Mouse (Mus musculus) stomach, embryonic 16.5 days (tissue): Measurements from ENCODE around the gene Rnase10. TPM values are rescaled to one million over a fixed set of nuclear protein-coding genes. Genes with fewer than 3 reads are reported as not detected.
A peak's percentile ranks its signal among the peaks of the same experiment; 100 is the strongest.
"Not testable (repeated sequence)": the region's sequence is repeated elsewhere in the genome, so short reads cannot be mapped to it uniquely, and the experiment has no call there.

Source experiments
- ATAC-seq: fragments of 200-750 bp; cut with Nextera tagmentation; 2 replicates; pipeline ENCODE4 v1.8.0; 2017; ENCODE audit warnings: moderate number of reproducible peaks, moderate TSS enrichment; ENCODE audit not compliant: insufficient read depth, low FRiP score
- H3K27ac ChIP-seq: fragments of 300-500 bp; sonication (generic); 2 replicates; pipeline ENCODE4 v1.5.1; 2014; ENCODE audit warnings: low read length
- H3K27me3 ChIP-seq: fragments of 300-500 bp; sonication (generic); 2 replicates; pipeline ENCODE4 v1.6.1; 2014; ENCODE audit warnings: low read length, control low read depth, mixed read lengths; ENCODE audit not compliant: control insufficient read depth, insufficient read depth
- H3K36me3 ChIP-seq: fragments of 300-500 bp; sonication (generic); 2 replicates; pipeline ENCODE4 v1.6.1; 2014; ENCODE audit warnings: low read length; ENCODE audit not compliant: control insufficient read depth, insufficient read depth
- H3K4me1 ChIP-seq: fragments of 300-500 bp; sonication (generic); 2 replicates; pipeline ENCODE4 v1.6.1; 2014; ENCODE audit warnings: low read length, control low read depth, mixed read lengths; ENCODE audit not compliant: control insufficient read depth, insufficient read depth
- H3K4me2 ChIP-seq: fragments of 300-500 bp; sonication (generic); 2 replicates; pipeline ENCODE4 v1.6.1; 2014; ENCODE audit warnings: low read depth, low read length, mixed read lengths
- H3K4me3 ChIP-seq: fragments of 300-500 bp; sonication (generic); replicated peaks from 2 replicates; pipeline ENCODE4 v1.5.1; 2014; ENCODE audit warnings: mild to moderate bottlenecking, low read length
- H3K9ac ChIP-seq: fragments of 300-500 bp; sonication (generic); 2 replicates; pipeline ENCODE4 v1.6.1; 2014; ENCODE audit warnings: low read length
- H3K9me3 ChIP-seq: fragments of 300-500 bp; sonication (generic); replicated peaks from 2 replicates; pipeline ENCODE4 v1.6.1; 2016; ENCODE audit warnings: low read length, control low read depth; ENCODE audit not compliant: control insufficient read depth
- WGBS: fragments of 180-500 bp; shearing (Covaris S2); extraction: QIAGEN DNeasy Blood & Tissue Kit; methylation state at CpG from one replicate; pipeline ENCODE4 v1.1.7; 2014; 5-methylcytosine and 5-hydroxymethylcytosine counted together
- polyA plus RNA-seq: library from polyadenylated mRNA; unstranded; fragments of >200 nt; fragmentation: Nextera tagmentation; extraction: Ambion mirVana; gene quantifications from 2 replicates; pipeline ENCODE4 v1.2.1, GENCODE M21; 2015

Rnase10 gene
- polyA plus RNA-seq, 1 experiment from 2014 or later = 0.23 TPM

- no peak overlapping the region for H3K4me2 ChIP-seq
- H3K9me3 ChIP-seq = no peaks in the 10 kb centered on the region
- 64% methylated on average over 5 of the region's 5 CpGs for WGBS
- H3K27ac ChIP-seq = no peak overlapping the region
- no peaks in the 10 kb centered on the region for H3K4me1 ChIP-seq
- H3K9ac ChIP-seq = no peak overlapping the region
- no peaks in the 10 kb centered on the region for H3K36me3 ChIP-seq
- no peak overlapping the region for H3K4me3 ChIP-seq
- H3K27me3 ChIP-seq = no peaks in the 10 kb centered on the region
- ATAC-seq = no peak
Observed at GRCm38 (mm10) chr14:50975001-50975400, 32.5 kb upstream of the Rnase10 start.

GRCm38 (mm10) chr14:50976674-50977073 lies 30.9 kb upstream of the Rnase10 start:
- H3K36me3 ChIP-seq = no peaks in the 10 kb centered on the region
- no peaks in the 10 kb centered on the region for H3K27me3 ChIP-seq
- H3K4me3 ChIP-seq = no peak overlapping the region
- no peaks in the 10 kb centered on the region for H3K9me3 ChIP-seq
- no peak overlapping the region for H3K4me2 ChIP-seq
- ATAC-seq = no peak
- 0 out of 2 replicates have a peak overlapping the region, but pooled peaks have one; percentile 41 for H3K9ac ChIP-seq
- WGBS = 31% methylated on average over 9 of the region's 9 CpGs
- H3K27ac ChIP-seq = no peak overlapping the region
- no peaks in the 10 kb centered on the region for H3K4me1 ChIP-seq

GRCm38 (mm10) chr14:50978451-50978850 lies 29.1 kb upstream of the Rnase10 start:
- H3K27ac ChIP-seq = not testable (repeated sequence)

GRCm38 (mm10) chr14:50979631-50980030 lies 27.9 kb upstream of the Rnase10 start:
- Histone ChIP-seq H3K27me3 (no peaks in the 10 kb centered on the region), H3K36me3 (no peaks in the 10 kb centered on the region), H3K9me3 (no peaks in the 10 kb centered on the region), H3K27ac (no peak overlapping the region), H3K4me2 (no peak overlapping the region), H3K4me1 (no peaks in the 10 kb centered on the region), H3K9ac (no peak overlapping the region), H3K4me3 (no peak overlapping the region)
- ATAC-seq = no peak

More at GRCm38 (mm10) chr14:50978451-50978850, 29.1 kb upstream of the Rnase10 start:
- H3K4me1 ChIP-seq, H3K9ac ChIP-seq, H3K27me3 ChIP-seq, H3K36me3 ChIP-seq, H3K4me2 ChIP-seq, H3K4me3 ChIP-seq, ATAC-seq, H3K9me3 ChIP-seq: not testable (repeated sequence)
- WGBS = 90% methylated on average over 6 of the region's 6 CpGs

GRCm38 (mm10) chr14:50981207-50981606 lies 26.3 kb upstream of the Rnase10 start:
- no peak overlapping the region for H3K4me2 ChIP-seq
- H3K27me3 ChIP-seq = no peaks in the 10 kb centered on the region
- H3K9ac ChIP-seq = no peak overlapping the region
- H3K36me3 ChIP-seq = no peaks in the 10 kb centered on the region
- H3K4me1 ChIP-seq = no peaks in the 10 kb centered on the region
- no peak overlapping the region for H3K27ac ChIP-seq
- no peak for ATAC-seq
- H3K9me3 ChIP-seq = no peaks in the 10 kb centered on the region
- H3K4me3 ChIP-seq = no peak overlapping the region
- WGBS = 47% methylated on average over 2 of the region's 2 CpGs

- 59% methylated on average over 5 of the region's 5 CpGs for WGBS
- Histone ChIP-seq H3K27ac (no peak overlapping the region), H3K9ac (no peak overlapping the region)
Observed at GRCm38 (mm10) chr14:50981837-50982236, 25.7 kb upstream of the Rnase10 start.

GRCm38 (mm10) chr14:50987668-50988067 lies 19.9 kb upstream of the Rnase10 start:
- no peak overlapping the region for H3K4me3 ChIP-seq
- no peak overlapping the region for H3K9ac ChIP-seq
- no peak for ATAC-seq
- 84% methylated on average over 2 of the region's 2 CpGs for WGBS
- no peaks in the 10 kb centered on the region for H3K9me3 ChIP-seq
- no peaks in the 10 kb centered on the region for H3K36me3 ChIP-seq
- H3K27ac ChIP-seq = no peak overlapping the region
- H3K4me1 ChIP-seq = no peaks in the 10 kb centered on the region
- no peak overlapping the region for H3K4me2 ChIP-seq
- no peaks in the 10 kb centered on the region for H3K27me3 ChIP-seq

More at GRCm38 (mm10) chr14:50981837-50982236, 25.7 kb upstream of the Rnase10 start:
- no peak for ATAC-seq
- H3K4me3 ChIP-seq = no peak overlapping the region
- H3K9me3 ChIP-seq = no peaks in the 10 kb centered on the region
- no peaks in the 10 kb centered on the region for H3K27me3 ChIP-seq
- no peaks in the 10 kb centered on the region for H3K4me1 ChIP-seq
- no peaks in the 10 kb centered on the region for H3K36me3 ChIP-seq
- H3K4me2 ChIP-seq = no peak overlapping the region

GRCm38 (mm10) chr14:50991037-50991436 lies 16.5 kb upstream of the Rnase10 start:
- Histone ChIP-seq H3K36me3 (no peaks in the 10 kb centered on the region), H3K4me1 (no peaks in the 10 kb centered on the region), H3K9me3 (no peaks in the 10 kb centered on the region), H3K27me3 (no peaks in the 10 kb centered on the region), H3K4me2 (no peak overlapping the region), H3K27ac (no peak overlapping the region), H3K4me3 (no peak overlapping the region), H3K9ac (no peak overlapping the region)
- ATAC-seq = no peak
- WGBS = 70% methylated on average over 3 of the region's 3 CpGs

- Histone ChIP-seq H3K4me1 (no peaks in the 10 kb centered on the region), H3K36me3 (no peaks in the 10 kb centered on the region), H3K27ac (peak overlapping the region; percentile 43), H3K9ac (no peak overlapping the region), H3K4me3 (no peak overlapping the region), H3K4me2 (no peak overlapping the region), H3K27me3 (no peaks in the 10 kb centered on the region), H3K9me3 (no peaks in the 10 kb centered on the region)
- no peak for ATAC-seq
- WGBS = 59% methylated on average over 3 of the region's 3 CpGs
Observed at GRCm38 (mm10) chr14:50997088-50997487, 10.5 kb upstream of the Rnase10 start.
